Mouse (Mus musculus): Measurements from ENCODE around the gene Pacs1. TPM values are rescaled to one million over a fixed set of nuclear protein-coding genes. Genes with fewer than 3 reads are reported as not detected.

Pacs1 gene
- total and polyA plus RNA-seq, 2 experiments, result 1.1 to 3.0 TPM

DNA sequence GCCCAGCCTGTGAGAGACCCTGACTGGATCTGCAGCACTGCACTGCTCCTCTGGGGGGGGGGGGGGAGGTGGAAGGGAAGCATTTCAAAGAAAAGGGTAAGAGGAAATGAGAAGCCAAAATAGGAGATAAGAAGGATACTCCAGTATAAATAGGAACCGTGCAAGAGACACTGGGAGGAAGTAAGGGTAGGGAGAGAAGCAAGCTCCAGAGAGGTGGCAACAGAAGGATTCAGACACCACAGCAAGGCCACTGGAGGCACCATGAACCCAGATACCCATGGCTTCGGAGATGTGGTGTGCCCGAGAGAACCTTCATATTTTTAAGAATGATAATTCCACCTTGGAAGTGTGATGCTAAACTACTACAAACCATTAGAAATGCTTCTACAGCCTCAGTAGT, 74.4 kb downstream of the Pacs1 start:
- no peak overlapping the region for H3K9ac ChIP-seq (ENCODE audit: low read depth, low read length)
- DNase-seq (ENCODE audit: extremely low read depth, low read depth, low spot score), result no peak
- H3K4me3 ChIP-seq (ENCODE audit: insufficient read depth, low read depth, low read length), result no peak overlapping the region
- no peaks in the 10 kb centered on the region for H3K36me3 ChIP-seq (ENCODE audit: control insufficient read depth, insufficient read depth, low read length)
- no peaks in the 10 kb centered on the region for H3K79me2 ChIP-seq (ENCODE audit: control insufficient read depth, insufficient read depth, low read length)
- H3K4me1 ChIP-seq (ENCODE audit: control insufficient read depth, insufficient read depth, low read length), result peaks cover 2% of the 10 kb centered on the region; the same call in 1 of the 2 replicates
- H3K27me3 ChIP-seq (ENCODE audit: control insufficient read depth, insufficient read depth, low read length), result no peaks in the 10 kb centered on the region
- TF ChIP-seq POLR2A (IDR thresholded peaks at IDR 0.05; ENCODE audit: extremely low read depth, insufficient read depth, low read length) (no peak), CTCF (IDR thresholded peaks at IDR 0.05; ENCODE audit: low read depth, low read length) (no peak)
- 83% methylated on average over 3 of the region's 3 CpGs for WGBS
- H3K27ac ChIP-seq (replicated peaks; ENCODE audit: insufficient read depth, low read depth, low read length), result no peak overlapping the region

DNA sequence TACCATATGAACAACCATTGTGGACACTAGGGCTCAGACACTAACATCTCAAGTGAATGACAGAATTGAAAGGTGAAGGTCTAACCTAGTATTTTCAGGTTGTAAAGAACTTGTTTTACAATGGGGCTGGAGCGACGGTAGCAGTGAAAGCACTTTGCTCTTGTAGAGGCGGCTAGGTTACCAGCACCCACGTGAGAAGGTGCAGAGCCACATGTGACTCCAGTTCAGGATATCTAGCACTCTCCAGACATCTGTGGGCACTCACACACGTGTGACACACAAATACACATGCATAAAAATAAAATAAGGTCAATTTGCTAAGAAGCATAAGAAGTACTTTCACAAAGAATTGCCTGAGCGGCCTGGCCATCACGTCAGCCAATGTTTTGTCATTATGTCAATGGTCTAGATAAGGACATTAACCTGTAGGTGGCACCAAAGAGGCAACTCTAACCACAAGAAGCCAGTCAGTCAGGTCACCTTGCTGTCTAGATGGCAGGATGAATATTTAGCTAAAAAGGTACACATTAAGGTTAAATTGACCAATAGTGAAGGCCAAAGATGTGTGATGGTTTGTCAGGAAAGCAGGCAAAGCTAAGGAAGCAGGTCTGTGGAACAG, 77.4 kb downstream of the Pacs1 start:
- DNase-seq (ENCODE audit: extremely low read depth, low read depth, low spot score), result peak; percentile 79
- 44% methylated on average over 7 of the region's 7 CpGs for WGBS
- peaks cover 2% of the 10 kb centered on the region; the same call in 1 of the 2 replicates for H3K4me1 ChIP-seq (ENCODE audit: control insufficient read depth, insufficient read depth, low read length)
- H3K9ac ChIP-seq (ENCODE audit: low read depth, low read length), result no peak overlapping the region
- TF ChIP-seq POLR2A (IDR thresholded peaks at IDR 0.05; ENCODE audit: extremely low read depth, insufficient read depth, low read length), result no peak
- TF ChIP-seq CTCF (IDR thresholded peaks at IDR 0.05; ENCODE audit: low read depth, low read length), result peak; percentile 32; the same call in 1 of the 2 replicates
- no peak overlapping the region for H3K27ac ChIP-seq (replicated peaks; ENCODE audit: insufficient read depth, low read depth, low read length)
- no peaks in the 10 kb centered on the region for H3K36me3 ChIP-seq (ENCODE audit: control insufficient read depth, insufficient read depth, low read length)
- H3K4me3 ChIP-seq (ENCODE audit: insufficient read depth, low read depth, low read length), result no peak overlapping the region
- no peaks in the 10 kb centered on the region for H3K79me2 ChIP-seq (ENCODE audit: control insufficient read depth, insufficient read depth, low read length)
- H3K27me3 ChIP-seq (ENCODE audit: control insufficient read depth, insufficient read depth, low read length), result no peaks in the 10 kb centered on the region

DNA sequence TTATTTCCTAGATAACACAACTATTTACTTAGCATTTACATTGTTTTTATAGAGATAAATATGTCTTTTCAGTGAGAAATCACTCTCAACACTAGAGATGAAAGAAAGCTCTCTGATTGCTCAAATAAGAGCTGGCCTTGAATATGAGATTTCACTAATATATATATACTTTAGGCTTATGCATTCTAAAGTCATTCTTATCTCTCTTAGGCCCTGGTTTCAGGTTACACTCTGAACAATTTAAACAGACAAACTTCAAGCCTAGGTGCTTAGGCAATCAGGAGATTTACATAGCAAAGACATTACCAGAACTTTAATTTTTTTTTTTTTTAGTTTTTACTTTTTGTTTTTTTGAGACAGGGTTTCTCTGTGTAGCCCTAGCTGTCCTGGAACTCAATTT, 80.5 kb downstream of the Pacs1 start:
- Histone ChIP-seq H3K9ac (ENCODE audit: low read depth, low read length) (no peak overlapping the region), H3K79me2 (ENCODE audit: control insufficient read depth, insufficient read depth, low read length) (no peaks in the 10 kb centered on the region), H3K27ac (replicated peaks; ENCODE audit: insufficient read depth, low read depth, low read length) (no peak overlapping the region), H3K36me3 (ENCODE audit: control insufficient read depth, insufficient read depth, low read length) (no peaks in the 10 kb centered on the region), H3K4me3 (ENCODE audit: insufficient read depth, low read depth, low read length) (no peak overlapping the region), H3K4me1 (ENCODE audit: control insufficient read depth, insufficient read depth, low read length) (peaks cover 2% of the 10 kb centered on the region; the same call in 1 of the 2 replicates), H3K27me3 (ENCODE audit: control insufficient read depth, insufficient read depth, low read length) (no peaks in the 10 kb centered on the region)
- DNase-seq (ENCODE audit: extremely low read depth, low read depth, low spot score), result no peak
- TF ChIP-seq POLR2A (IDR thresholded peaks at IDR 0.05; ENCODE audit: extremely low read depth, insufficient read depth, low read length), result no peak
- TF ChIP-seq CTCF (IDR thresholded peaks at IDR 0.05; ENCODE audit: low read depth, low read length), result no peak

- Histone ChIP-seq H3K9ac (ENCODE audit: low read depth, low read length) (no peak overlapping the region), H3K79me2 (ENCODE audit: control insufficient read depth, insufficient read depth, low read length) (no peaks in the 10 kb centered on the region), H3K4me3 (ENCODE audit: insufficient read depth, low read depth, low read length) (no peak overlapping the region), H3K36me3 (ENCODE audit: control insufficient read depth, insufficient read depth, low read length) (no peaks in the 10 kb centered on the region), H3K4me1 (ENCODE audit: control insufficient read depth, insufficient read depth, low read length) (no peaks in the 10 kb centered on the region), H3K27me3 (ENCODE audit: control insufficient read depth, insufficient read depth, low read length) (no peaks in the 10 kb centered on the region), H3K27ac (replicated peaks; ENCODE audit: insufficient read depth, low read depth, low read length) (no peak overlapping the region)
- no peak for TF ChIP-seq POLR2A (IDR thresholded peaks at IDR 0.05; ENCODE audit: extremely low read depth, insufficient read depth, low read length)
- TF ChIP-seq CTCF (IDR thresholded peaks at IDR 0.05; ENCODE audit: low read depth, low read length), result no peak
- WGBS, result 60% methylated on average over 2 of the region's 2 CpGs
- DNase-seq (ENCODE audit: extremely low read depth, low read depth, low spot score), result peak; percentile 54
Observed at GRCm38 (mm10) chr19:5187439-5187838, 85.5 kb downstream of the Pacs1 start.

DNA sequence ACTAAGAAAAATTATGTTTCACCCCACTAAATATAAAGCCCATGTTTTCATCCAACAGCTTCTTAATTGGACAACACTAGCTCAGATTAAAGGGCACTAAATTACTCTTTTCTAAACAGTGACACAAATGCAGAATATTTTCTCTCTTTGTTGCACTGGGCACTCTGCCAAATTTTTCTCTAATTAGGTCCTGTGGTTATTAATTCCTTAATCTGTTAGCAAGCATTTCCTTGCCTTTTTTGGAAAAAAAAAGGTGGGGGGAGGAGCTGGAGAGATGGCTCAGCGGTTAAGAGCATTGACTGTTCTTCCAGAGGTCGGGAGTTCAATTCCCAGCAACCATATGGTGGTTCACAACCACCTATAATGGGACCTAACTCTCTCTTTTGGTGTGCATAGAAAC, 91.0 kb downstream of the Pacs1 start:
- Histone ChIP-seq H3K79me2 (ENCODE audit: control insufficient read depth, insufficient read depth, low read length) (no peaks in the 10 kb centered on the region), H3K4me3 (ENCODE audit: insufficient read depth, low read depth, low read length) (no peak overlapping the region), H3K9ac (ENCODE audit: low read depth, low read length) (no peak overlapping the region), H3K36me3 (ENCODE audit: control insufficient read depth, insufficient read depth, low read length) (no peaks in the 10 kb centered on the region), H3K27me3 (ENCODE audit: control insufficient read depth, insufficient read depth, low read length) (no peaks in the 10 kb centered on the region), H3K4me1 (ENCODE audit: control insufficient read depth, insufficient read depth, low read length) (no peaks in the 10 kb centered on the region), H3K27ac (replicated peaks; ENCODE audit: insufficient read depth, low read depth, low read length) (no peak overlapping the region)
- WGBS, result 89% methylated on average over 2 of the region's 2 CpGs
- no peak for DNase-seq (ENCODE audit: extremely low read depth, low read depth, low spot score)
- TF ChIP-seq POLR2A (IDR thresholded peaks at IDR 0.05; ENCODE audit: extremely low read depth, insufficient read depth, low read length), result no peak
- TF ChIP-seq CTCF (IDR thresholded peaks at IDR 0.05; ENCODE audit: low read depth, low read length), result no peak

GRCm38 (mm10) chr19:5178631-5179030, 94.3 kb downstream of the Pacs1 start:
- H3K27ac ChIP-seq (replicated peaks; ENCODE audit: insufficient read depth, low read depth, low read length), result no peak overlapping the region

More at GRCm38 (mm10) chr19:5178631-5179030, 94.3 kb downstream of the Pacs1 start:
- no peak for DNase-seq (ENCODE audit: extremely low read depth, low read depth, low spot score)
- TF ChIP-seq POLR2A (IDR thresholded peaks at IDR 0.05; ENCODE audit: extremely low read depth, insufficient read depth, low read length) (no peak), CTCF (IDR thresholded peaks at IDR 0.05; ENCODE audit: low read depth, low read length) (no peak)
- H3K27me3 ChIP-seq (ENCODE audit: control insufficient read depth, insufficient read depth, low read length), result no peaks in the 10 kb centered on the region
- no peak overlapping the region for H3K9ac ChIP-seq (ENCODE audit: low read depth, low read length)
- H3K79me2 ChIP-seq (ENCODE audit: control insufficient read depth, insufficient read depth, low read length), result no peaks in the 10 kb centered on the region
- H3K4me3 ChIP-seq (ENCODE audit: insufficient read depth, low read depth, low read length), result no peak overlapping the region
- no peaks in the 10 kb centered on the region for H3K4me1 ChIP-seq (ENCODE audit: control insufficient read depth, insufficient read depth, low read length)
- no peaks in the 10 kb centered on the region for H3K36me3 ChIP-seq (ENCODE audit: control insufficient read depth, insufficient read depth, low read length)
- 80% methylated on average over 5 of the region's 5 CpGs for WGBS

Measured in liver, adult 2 months (tissue).